Mouse (Mus musculus): Measurements from ENCODE around the gene Pm20d2.
A peak's percentile ranks its signal among the peaks of the same experiment; 100 is the strongest.

Gene Pm20d2

DNA sequence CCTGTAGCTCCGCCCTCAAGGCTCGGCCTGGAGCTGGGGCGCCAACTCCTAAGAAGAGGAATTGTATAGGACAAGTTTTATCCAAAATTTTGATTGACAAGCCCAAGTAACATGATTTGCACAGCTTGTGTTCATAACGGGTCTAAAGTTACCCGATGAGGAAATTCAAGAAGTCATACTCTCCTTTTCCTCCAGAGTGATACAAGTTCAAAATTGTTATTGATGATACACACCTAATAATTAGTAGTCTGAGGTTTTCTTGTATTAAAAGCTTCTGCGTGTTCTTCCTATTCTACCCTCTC, at the start of gene Pm20d2:
TSS of gene Pm20d2 (minus strand) at position 3 of the 302 bp plus-strand sequence.
- no peak for DNase-seq (ENCODE audit: low spot score in 2 of 2)

- DNase-seq (ENCODE audit: low spot score in 2 of 2), result no peak
These were observed 41.3 kb upstream of the Pm20d2 start for GRCm38 (mm10) chr4:33230881-33231280.

DNA sequence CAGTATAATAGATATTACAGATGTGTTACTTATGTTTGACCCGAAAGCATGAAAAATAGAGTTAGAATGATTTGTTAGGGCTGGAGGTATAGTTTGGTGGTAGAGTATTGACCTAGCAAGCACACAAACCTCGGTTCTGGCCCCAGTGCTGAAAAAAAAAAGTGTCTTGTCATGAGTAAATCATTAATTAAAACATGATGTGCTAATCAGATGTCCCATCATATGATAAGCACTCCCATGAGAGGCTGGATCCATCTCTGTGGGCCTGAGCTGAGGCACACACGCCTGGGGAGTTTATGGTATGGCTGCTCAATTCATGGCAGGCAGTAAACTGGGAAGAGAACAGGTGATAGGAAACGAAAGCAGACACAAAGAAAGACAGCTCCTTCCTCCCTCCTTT, 40.1 kb upstream of the Pm20d2 start:
- no peak for DNase-seq (ENCODE audit: low spot score in 2 of 2)

DNA sequence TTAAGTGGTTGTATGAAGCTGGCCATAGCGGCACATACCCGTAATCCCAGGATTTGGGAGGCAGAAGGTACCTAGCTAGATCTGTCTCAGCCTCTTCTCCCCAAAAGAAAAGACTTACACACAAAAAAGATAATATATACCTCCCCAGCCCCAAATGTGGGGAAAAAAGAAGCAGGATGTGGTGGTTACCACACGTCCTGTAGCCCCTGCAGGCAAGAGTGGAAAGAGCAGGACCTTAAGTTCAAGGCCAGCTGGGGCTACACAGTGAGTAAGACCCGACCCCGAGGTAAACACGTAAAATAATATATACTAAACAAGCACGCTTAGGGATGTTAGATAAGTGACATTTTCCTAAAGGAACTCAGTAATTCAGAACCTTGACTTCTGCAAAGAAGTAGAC, 37.6 kb upstream of the Pm20d2 start:
- peak in 1 of 2 experiments; percentile 15 for DNase-seq (ENCODE audit: low spot score in 2 of 2)

- DNase-seq (ENCODE audit: low spot score in 2 of 2), result no peak
These were observed 34.6 kb upstream of the Pm20d2 start for GRCm38 (mm10) chr4:33224003-33224675.

DNA sequence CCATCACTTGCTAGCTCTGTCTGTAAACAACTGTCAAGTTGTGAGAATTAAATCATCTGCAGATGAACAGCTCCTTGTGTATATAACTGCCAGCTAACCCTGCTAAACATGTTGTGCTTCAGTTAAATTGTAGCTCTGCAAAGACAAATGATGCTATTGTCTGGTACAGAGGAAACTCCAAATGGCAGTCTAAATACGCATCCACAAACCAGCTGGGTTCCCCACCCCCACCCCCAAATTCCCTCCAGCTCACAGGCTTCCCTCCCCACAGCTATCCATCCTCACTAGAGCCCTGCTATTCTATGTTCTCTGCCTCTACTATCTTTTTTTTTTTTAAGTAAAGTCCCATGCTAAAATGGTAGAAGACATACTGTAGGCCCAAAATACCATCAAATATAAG, 32.3 kb upstream of the Pm20d2 start:
- no peak for DNase-seq (ENCODE audit: low spot score in 2 of 2)

DNA sequence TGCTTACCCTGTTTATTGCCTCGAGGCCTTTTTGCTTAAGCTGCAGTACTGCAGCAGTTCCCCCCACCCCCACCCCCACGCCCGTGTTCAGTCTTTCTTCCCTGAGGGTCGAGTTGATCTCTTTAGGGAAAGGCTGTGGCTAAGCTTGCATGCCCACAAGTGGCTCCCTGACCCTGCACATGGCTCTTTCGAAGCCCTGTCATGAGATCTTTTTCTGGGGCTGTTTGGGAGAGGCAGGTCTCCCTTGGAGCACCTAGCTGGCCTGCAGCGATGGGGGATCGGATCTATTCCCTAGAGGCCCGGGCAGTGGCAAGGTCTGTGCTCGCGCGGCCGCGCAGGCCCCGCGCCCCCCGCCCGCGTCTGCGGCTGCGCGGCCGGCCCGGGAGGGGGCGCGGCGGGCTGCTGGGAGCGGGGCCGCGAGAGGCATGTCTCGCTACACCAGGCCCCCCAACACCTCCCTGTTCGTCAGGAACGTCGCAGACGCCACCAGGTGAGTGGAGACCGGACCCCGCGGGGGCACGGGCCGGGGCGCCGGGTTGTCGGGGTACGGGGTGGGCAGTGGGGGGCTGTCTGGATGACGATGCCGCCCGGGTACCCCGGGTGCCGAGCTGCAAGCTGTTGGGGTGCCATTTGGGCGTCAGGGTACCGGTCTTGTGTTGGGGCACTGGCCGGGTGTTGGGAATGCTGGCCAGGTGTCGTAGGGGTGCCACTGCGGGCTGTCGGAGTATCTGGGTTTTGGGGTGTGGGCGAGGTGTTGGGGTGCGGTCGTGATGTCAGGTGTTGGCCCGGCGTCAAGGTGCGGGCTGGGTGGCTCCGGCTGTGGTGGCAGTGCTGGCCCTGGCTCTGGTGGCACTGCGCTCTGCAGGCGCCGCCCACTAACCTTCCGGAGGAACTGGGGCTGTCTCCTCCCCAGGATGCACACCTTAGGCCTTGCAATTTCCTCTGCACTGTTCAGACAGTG, 19.6 kb upstream of the Pm20d2 start, which contains the start of gene Srsf12:
TSS of gene Srsf12 (plus strand) at position 111 of the 961 bp plus-strand sequence.
- DNase-seq (ENCODE audit: low spot score in 2 of 2), result peak; percentile 14 to 39

DNA sequence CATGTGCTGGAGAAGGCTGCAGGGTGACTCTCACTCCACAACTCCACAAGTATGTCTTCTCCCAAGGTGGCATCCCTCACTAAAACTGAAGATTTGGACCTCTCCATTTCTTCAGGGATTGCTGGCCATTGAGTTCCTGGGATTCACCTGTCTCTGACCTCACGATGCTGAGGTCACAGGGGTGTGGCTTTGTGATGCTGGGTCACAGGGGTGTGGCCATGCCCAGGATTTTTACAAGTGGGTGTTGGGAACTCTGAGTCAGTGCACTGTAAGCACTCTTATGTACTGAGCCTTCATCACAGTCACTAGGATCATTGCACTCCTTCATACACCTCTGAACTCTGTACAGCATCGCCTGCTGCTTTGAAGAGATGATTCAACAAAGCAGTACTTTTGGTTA, 18.0 kb upstream of the Pm20d2 start:
- no peak for DNase-seq (ENCODE audit: low spot score in 2 of 2)

DNA sequence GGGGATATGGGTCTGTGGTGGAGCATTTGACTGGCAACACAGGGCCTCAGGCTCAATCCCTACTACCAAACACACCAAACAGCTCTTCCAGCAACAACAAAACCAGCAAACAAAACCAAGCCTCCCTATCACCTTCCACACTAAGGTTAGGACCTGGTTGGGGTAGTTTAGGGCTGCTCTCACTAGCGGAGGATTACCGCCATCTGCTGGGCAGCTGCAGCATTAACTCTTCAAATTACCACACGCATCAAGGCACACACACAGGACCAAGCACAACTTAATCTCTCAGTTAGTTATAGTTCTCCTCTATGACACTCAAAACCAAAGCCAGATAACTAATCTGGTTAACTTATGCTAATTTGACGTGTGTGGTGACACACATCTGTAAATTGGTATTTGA, 15.1 kb upstream of the Pm20d2 start:
- peak; percentile 12 to 58 for DNase-seq (ENCODE audit: low spot score in 2 of 2)

DNA sequence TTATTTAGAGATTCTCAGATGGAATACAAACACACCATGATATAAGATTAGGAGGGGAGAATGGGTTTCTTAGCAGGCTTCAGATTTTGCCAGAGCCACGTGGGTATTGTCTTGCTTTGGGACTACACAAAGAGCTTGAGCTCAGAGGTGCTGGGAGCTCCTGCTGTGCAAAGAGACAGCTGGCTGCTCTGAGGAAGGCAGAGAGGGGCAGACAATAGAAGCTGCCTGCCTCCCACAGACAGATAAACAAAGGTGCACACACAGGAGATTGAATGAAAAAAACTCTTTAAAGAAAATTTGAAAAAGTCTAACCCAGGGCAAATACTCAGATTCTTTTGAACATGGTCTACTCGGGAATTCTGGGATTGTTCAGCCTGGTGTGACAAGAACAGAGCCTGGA, 8.6 kb upstream of the Pm20d2 start:
- no peak for DNase-seq (ENCODE audit: low spot score in 2 of 2)

DNA sequence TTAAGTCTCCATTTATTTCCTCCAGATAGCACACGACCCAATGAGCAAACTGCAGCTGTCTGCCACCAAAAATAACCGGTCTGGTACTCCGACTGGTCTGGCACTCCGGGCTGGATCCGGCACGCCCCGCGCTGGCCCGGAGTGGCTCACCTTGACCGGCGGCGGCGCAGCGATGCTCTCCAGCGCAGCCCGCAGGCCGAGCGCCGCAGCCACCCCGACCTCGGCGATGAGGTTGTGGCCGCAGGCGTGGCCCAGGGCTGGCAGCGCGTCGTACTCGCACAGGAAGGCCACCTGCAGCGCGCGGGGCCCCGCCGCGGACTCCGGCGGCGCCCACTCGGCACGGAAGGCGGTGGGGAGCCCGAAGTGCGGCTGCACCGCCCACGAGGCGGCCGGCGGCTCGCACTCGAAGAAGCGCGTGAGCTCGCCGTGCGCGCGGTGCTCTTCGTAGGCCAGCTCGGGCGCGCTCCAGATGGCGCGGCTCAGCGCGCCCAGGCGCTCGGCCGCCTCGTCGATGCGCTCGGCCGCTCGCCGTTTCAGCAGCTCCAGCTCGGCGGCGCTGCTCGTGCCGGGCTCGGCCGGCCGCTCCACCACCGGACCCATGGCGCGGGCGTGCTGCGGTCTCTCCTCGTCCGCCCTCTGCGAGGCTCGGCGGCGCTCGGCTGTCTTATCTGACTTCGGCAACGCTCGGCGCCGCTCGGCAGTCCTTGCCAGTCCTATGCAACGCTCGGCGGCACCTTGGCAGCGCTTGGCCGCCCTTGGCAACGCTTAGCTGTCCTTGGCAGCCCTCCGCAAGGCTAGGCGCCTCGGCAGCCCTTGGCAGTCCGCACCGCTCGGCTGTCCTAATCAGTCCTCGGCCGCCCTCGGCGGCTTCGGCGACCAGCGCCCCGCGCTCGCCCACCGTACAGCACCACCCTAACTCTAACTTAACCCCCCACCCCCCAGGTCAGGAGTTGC, 479 bp downstream of the Pm20d2 start:
- peak; percentile 7 to 36 for DNase-seq (ENCODE audit: low spot score in 2 of 2)

- DNase-seq (ENCODE audit: low spot score in 2 of 2), result no peak
These were observed 1.4 kb downstream of the Pm20d2 start for GRCm38 (mm10) chr4:33188164-33188563.

- no peak for DNase-seq (ENCODE audit: low spot score in 2 of 2)
These were observed 6.1 kb downstream of the Pm20d2 start for GRCm38 (mm10) chr4:33183477-33183876.

- DNase-seq (ENCODE audit: low spot score in 2 of 2), result no peak
These were observed 37.2 kb downstream of the Pm20d2 start for GRCm38 (mm10) chr4:33152087-33153038.

- no peak for DNase-seq (ENCODE audit: low spot score in 2 of 2)
These were observed 40.4 kb downstream of the Pm20d2 start for GRCm38 (mm10) chr4:33149150-33149549.

- DNase-seq (ENCODE audit: low spot score in 2 of 2), result peak; percentile 14 to 48
These were observed 41.7 kb downstream of the Pm20d2 start for GRCm38 (mm10) chr4:33147825-33148224.

DNA sequence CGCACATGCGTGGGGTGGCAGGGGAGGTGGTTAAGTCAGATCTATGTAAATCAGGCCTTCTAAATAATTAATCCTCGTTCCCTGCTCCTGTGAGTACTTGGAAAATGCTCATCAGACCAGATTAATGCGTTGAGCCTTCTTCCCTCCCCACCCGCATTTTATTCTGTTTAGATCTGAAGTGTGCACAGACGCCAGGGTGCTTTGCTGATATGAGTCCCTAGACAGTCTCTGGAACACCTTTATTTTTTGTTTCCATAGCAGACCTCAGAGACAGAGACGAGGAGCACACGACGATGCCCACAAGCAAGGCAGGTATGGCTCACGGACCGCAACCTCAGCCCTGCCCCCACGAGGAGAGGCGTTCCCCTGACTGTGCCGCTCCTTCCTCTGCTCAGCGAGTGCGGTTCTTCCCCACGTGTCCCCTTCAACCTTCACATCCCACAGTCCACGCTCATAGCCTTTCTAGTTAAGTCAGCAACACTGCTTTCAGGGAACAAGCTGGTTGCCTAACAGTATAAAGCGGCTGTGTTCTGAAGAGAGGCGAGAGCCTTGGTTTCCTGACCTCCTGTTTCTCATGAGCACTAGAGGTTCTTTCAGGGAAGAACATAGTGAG, 42.8 kb downstream of the Pm20d2 start:
- no peak for DNase-seq (ENCODE audit: low spot score in 2 of 2)

DNA sequence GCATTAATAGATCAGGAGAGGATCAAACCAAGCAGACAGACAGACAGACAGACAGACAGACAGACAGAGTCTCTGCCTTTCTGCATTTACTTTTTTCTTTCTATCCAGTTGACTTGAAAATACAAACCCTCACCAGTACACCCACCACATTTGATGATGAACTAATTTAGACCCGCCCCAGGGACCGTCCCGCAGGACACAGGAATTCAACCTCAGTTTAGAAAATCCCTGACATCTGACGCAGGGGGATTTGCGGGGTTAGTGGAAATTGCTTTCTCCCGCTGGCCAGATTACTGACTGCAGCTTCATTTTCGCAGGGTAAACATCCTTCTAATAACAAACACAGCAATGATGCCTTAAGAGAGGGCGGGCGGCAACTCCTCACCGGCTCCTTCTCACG, 57.3 kb downstream of the Pm20d2 start, which contains the start of gene Gabrr1:
TSS of gene Gabrr1 (plus strand) at position 301 of the 400 bp plus-strand sequence.
- DNase-seq (ENCODE audit: low spot score in 2 of 2), result no peak

DNA sequence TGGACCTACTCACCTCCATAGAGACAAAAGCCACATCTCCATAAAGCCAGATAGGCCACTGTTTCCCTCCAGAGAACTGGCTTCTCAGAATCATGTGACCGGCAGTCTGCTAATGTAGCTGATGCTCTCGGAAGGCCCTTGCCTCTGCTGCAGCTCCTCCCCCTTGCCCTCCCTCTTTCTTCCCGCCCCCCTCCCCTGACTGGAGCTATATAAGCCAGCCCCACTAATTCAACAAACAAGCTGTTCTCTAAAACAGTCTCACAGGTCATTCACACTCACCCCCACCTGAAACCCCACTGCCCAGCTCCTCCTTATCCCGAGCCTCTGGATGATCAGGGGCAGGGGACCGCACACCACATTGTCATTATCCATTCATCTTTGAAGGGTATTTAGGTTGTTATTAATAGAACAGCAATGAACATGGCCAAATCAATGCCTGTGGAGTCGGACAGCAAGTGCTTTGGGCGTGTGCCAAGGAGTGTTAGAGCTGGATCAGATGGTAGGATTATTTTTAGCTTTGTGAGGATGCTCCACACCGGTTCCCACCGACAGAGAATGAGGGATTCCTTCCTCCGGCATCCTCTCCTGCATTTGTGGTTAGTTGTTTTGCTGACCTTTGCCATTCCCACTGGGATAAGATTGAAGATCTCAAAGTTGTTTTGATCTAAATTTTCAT, 64.0 kb downstream of the Pm20d2 start:
- no peak for DNase-seq (ENCODE audit: low spot score in 2 of 2)

GRCm38 (mm10) chr4:33124493-33124892, 65.0 kb downstream of the Pm20d2 start:
- peak; percentile 27 to 63 for DNase-seq (ENCODE audit: low spot score in 2 of 2)
